Mouse (Mus musculus) neural tube, embryonic 12.5 days (tissue): ENCODE results near the gene Dnajb5. TPM values are rescaled to one million over a fixed set of nuclear protein-coding genes. Genes with fewer than 3 reads are reported as not detected.

Source experiments
- ATAC-seq: fragments of 200-750 bp; cut with Nextera tagmentation; 2 replicates; pipeline ENCODE4 v1.8.0; 2017; ENCODE audit warnings: low read depth, mild to moderate bottlenecking, moderate TSS enrichment, moderate library complexity; ENCODE audit not compliant: low FRiP score
- H3K27ac ChIP-seq: fragments of 300-500 bp; sonication (generic); 2 replicates; pipeline ENCODE4 v1.5.1; 2016
- H3K27me3 ChIP-seq: fragments of 300-500 bp; sonication (generic); replicated peaks from 2 replicates; pipeline ENCODE4 v1.6.1; 2016; ENCODE audit warnings: mild to moderate bottlenecking
- H3K36me3 ChIP-seq: fragments of 300-500 bp; sonication (generic); 2 replicates; pipeline ENCODE4 v1.6.1; 2016; ENCODE audit warnings: mild to moderate bottlenecking
- H3K4me1 ChIP-seq: fragments of 300-500 bp; sonication (generic); 2 replicates; pipeline ENCODE4 v1.6.1; 2016
- H3K4me2 ChIP-seq: fragments of 300-500 bp; sonication (generic); replicated peaks from 2 replicates; pipeline ENCODE4 v1.6.1; 2016; ENCODE audit warnings: mild to moderate bottlenecking
- H3K4me3 ChIP-seq: fragments of 300-500 bp; sonication (generic); 2 replicates; pipeline ENCODE4 v1.5.1; 2016
- H3K9ac ChIP-seq: fragments of 300-500 bp; sonication (generic); 2 replicates; pipeline ENCODE4 v1.6.1; 2016; ENCODE audit warnings: mild to moderate bottlenecking
- H3K9me3 ChIP-seq: fragments of 300-500 bp; sonication (generic); 2 replicates; pipeline ENCODE4 v1.6.1; 2016; ENCODE audit warnings: mild to moderate bottlenecking
- WGBS: fragments of 180-500 bp; shearing (Covaris S2); methylation state at CpG from one replicate; pipeline ENCODE4 v1.1.7; 2016; 5-methylcytosine and 5-hydroxymethylcytosine counted together
- polyA plus RNA-seq: library from polyadenylated mRNA; unstranded; fragments of >200 nt; fragmentation: Nextera tagmentation; extraction: Ambion mirVana; gene quantifications from 2 replicates; pipeline ENCODE4 v1.2.1, GENCODE M21; 2016

Dnajb5 gene
- polyA plus RNA-seq, 1 experiment from 2014 or later = 33.6 TPM

DNA sequence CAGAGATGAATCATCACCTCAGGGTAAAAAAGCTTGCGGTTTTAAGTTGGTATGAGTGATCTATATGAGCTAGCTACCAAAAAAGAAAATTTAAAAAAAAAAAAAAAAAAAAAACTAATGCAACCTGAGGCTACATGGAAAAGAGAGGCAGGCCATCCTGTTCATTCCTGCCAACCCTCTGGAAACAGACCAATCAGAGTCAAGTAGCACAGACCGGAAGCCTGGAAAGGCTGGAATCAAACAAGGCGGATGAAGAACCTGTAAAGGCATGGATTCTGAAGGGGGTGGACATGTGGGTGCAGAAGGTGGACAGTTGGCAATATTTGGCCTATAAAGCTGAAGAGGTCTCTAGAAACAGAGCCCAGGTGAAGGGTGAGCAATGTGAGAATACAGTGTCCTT is 4.2 kb upstream of the Dnajb5 start:
- no peak overlapping the region for H3K4me3 ChIP-seq
- H3K36me3 ChIP-seq = no peaks in the 10 kb centered on the region
- no peaks in the 10 kb centered on the region for H3K9me3 ChIP-seq
- 0 out of 2 replicates have a peak, but pooled peaks cover 5% of the 10 kb centered on the region for H3K27me3 ChIP-seq
- H3K9ac ChIP-seq = no peak overlapping the region
- WGBS = 88% methylated on average over 3 of the region's 3 CpGs
- H3K27ac ChIP-seq = no peak overlapping the region
- ATAC-seq = no peak
- H3K4me2 ChIP-seq = no peak overlapping the region
- H3K4me1 ChIP-seq = peaks cover 30% of the 10 kb centered on the region

DNA sequence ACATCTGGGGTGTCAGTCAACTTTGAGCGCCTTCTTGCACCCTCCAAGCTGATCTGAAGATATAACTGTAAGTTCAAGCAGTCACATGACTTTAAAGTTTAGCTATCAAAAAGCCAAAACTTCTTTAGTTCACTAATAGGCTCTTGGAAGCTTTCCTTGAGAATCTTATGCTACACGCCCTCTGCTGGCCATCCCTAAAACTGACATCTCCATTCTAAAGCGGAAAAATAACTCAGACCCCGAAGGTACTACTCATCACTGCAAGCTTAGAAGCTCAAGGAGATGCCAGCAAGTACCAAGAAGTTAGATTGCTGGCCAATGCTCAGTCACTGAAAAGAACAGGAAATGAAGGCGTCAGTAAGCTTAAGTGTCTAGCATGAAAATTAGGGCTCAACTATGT is 3.7 kb upstream of the Dnajb5 start:
- H3K27ac ChIP-seq = no peak overlapping the region
- no peaks in the 10 kb centered on the region for H3K9me3 ChIP-seq
- 0 out of 2 replicates have a peak, but pooled peaks cover 5% of the 10 kb centered on the region for H3K27me3 ChIP-seq
- no peaks in the 10 kb centered on the region for H3K36me3 ChIP-seq
- H3K4me3 ChIP-seq = no peak overlapping the region
- WGBS = 6% methylated on average over 5 of the region's 5 CpGs
- H3K9ac ChIP-seq = no peak overlapping the region
- H3K4me2 ChIP-seq = peak overlapping the region; percentile 35; the same call in 1 of the 2 replicates
- ATAC-seq = no peak
- H3K4me1 ChIP-seq = peaks cover 35% of the 10 kb centered on the region

DNA sequence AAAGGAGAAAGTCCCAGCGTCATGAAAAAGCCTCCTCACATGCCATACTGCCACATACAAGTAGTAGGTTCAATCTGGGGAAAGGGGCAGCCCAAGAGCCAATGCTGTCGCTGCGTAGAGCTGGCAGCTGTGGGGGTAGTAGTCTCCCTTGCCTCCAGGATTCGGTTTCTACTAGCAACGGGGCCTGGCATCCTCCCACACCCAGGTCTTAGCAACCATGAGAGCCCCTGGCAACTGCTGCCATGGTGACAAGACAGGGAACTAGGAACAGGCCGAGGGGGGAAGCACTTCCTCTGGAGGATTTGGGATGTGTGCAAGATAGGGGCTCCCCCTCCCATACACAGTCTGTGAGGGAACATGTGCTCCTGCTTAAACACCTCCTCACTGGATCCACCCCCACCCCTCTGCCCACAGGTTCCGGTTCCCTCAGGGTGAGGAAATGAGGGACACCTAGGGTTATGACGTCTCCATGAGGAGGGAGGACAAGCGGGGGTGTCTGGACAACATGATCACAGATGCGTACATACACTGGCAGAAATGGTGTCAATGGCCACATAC is 2.8 kb upstream of the Dnajb5 start:
- H3K27ac ChIP-seq = no peak overlapping the region
- ATAC-seq = peak; percentile 13
- H3K27me3 ChIP-seq = 0 out of 2 replicates have a peak, but pooled peaks cover 5% of the 10 kb centered on the region
- 39% methylated on average over 10 of the region's 10 CpGs for WGBS
- H3K9ac ChIP-seq = no peak overlapping the region
- H3K36me3 ChIP-seq = no peaks in the 10 kb centered on the region
- H3K4me2 ChIP-seq = peak overlapping the region; percentile 35
- peaks cover 44% of the 10 kb centered on the region for H3K4me1 ChIP-seq
- no peak overlapping the region for H3K4me3 ChIP-seq
- H3K9me3 ChIP-seq = no peaks in the 10 kb centered on the region

DNA sequence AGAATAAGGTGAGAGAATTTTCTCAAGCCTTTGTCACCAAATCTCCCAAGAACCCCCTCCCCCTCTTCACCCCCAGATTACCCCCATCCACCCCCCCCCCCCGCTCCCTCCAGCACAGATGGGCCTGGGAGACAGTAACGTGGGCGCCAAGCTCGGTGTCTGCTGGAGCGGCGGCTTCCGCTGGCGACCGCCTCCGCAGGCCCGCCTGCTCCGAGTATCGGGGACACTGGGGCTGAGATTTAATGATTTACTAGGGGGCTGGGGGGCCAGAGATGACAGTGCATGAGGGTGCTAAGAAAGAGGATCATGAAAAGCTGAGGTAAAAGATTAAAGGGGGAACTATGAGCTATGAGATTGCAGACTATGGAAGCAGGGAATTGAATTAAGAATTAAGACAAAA is 1.1 kb upstream of the Dnajb5 start:
- peaks cover 61% of the 10 kb centered on the region for H3K4me1 ChIP-seq
- no peak overlapping the region for H3K9ac ChIP-seq

DNA sequence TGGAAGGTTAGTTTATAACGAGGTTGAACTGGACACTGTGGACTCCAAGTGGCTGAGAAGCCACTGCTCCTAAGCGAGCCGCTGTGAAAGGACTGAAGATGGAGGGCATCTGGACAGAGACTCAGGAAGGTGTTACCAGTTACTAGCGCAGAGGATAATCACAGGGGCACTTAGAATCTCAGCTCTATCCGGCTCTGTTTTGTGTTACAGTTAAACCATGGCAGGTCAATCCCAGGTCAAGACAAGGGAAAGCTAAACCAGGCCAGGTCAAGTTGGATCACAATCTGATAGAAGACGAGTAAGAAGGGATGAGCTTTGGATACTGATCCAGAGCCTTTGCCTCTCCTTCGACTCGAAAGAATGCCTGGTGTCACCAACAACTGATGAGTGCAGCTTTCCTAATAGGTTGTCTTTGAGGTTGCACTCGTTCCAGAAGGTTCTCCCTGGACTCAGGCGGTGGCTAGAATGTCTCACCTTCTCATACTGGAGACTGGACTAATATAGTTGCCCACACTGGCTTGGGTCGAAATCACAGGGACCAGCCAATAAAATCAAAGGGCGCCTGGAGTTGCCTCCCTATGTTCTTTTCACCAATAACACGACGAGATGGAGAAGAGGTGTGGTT is 451 bp upstream of the Dnajb5 start:
- 13% methylated on average over 14 of the region's 14 CpGs for whole genome bisulfite sequencing
- Histone ChIP-seq H3K27ac (peak overlapping the region; percentile 23; the same call in 1 of the 2 replicates), H3K9ac (no peak overlapping the region), H3K4me1 (peaks cover 67% of the 10 kb centered on the region), H3K36me3 (no peaks in the 10 kb centered on the region), H3K4me3 (peak overlapping the region; percentile 82; the same call in 1 of the 2 replicates), H3K9me3 (no peaks in the 10 kb centered on the region), H3K27me3 (0 out of 2 replicates have a peak, but pooled peaks cover 5% of the 10 kb centered on the region), H3K4me2 (peak overlapping the region; percentile 89)
- no peak for ATAC-seq

More for the DNA sequence above, 1.1 kb upstream of the Dnajb5 start:
- Histone ChIP-seq H3K27me3 (0 out of 2 replicates have a peak, but pooled peaks cover 5% of the 10 kb centered on the region), H3K9me3 (no peaks in the 10 kb centered on the region), H3K4me3 (no peak overlapping the region), H3K4me2 (peak overlapping the region; percentile 89), H3K27ac (no peak overlapping the region), H3K36me3 (no peaks in the 10 kb centered on the region)
- ATAC-seq = no peak
- 26% methylated on average over 13 of the region's 13 CpGs for WGBS

DNA sequence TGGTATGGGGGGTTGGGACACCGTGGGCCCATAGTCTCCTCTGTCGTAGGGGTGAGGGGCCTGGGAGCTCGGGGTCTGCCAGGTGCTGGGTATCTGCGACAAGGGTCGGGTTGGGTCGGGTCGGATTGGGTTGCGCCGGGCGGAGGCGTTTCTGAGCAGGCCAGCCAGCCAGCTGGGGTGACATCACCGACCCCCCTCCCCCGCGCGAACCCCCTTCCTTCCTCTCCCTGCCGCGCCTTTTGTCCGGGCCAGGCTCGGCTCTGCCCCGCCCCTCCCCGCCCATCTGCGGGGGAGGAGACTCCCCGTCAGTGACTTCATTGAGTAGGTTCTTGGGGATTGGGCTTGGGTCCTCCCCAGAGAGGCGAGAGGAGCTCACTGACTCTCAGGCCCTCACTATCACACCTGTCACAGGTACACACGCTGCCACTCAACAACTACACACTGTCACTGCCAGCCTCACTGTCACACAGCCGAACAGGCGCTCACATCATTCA is 498 bp downstream of the Dnajb5 start:
- H3K4me3 ChIP-seq = peak overlapping the region; percentile 82
- no peaks in the 10 kb centered on the region for H3K9me3 ChIP-seq
- WGBS = 2% methylated on average over 14 of the region's 27 CpGs
- peak overlapping the region; percentile 94; the same call in 1 of the 2 replicates for H3K27ac ChIP-seq
- 0 out of 2 replicates have a peak, but pooled peaks cover 5% of the 10 kb centered on the region for H3K27me3 ChIP-seq
- H3K4me1 ChIP-seq = peaks cover 74% of the 10 kb centered on the region
- peak; percentile 74 for ATAC-seq
- H3K4me2 ChIP-seq = peak overlapping the region; percentile 89
- H3K36me3 ChIP-seq = peaks cover 7% of the 10 kb centered on the region
- peak overlapping the region; percentile 92 for H3K9ac ChIP-seq

DNA sequence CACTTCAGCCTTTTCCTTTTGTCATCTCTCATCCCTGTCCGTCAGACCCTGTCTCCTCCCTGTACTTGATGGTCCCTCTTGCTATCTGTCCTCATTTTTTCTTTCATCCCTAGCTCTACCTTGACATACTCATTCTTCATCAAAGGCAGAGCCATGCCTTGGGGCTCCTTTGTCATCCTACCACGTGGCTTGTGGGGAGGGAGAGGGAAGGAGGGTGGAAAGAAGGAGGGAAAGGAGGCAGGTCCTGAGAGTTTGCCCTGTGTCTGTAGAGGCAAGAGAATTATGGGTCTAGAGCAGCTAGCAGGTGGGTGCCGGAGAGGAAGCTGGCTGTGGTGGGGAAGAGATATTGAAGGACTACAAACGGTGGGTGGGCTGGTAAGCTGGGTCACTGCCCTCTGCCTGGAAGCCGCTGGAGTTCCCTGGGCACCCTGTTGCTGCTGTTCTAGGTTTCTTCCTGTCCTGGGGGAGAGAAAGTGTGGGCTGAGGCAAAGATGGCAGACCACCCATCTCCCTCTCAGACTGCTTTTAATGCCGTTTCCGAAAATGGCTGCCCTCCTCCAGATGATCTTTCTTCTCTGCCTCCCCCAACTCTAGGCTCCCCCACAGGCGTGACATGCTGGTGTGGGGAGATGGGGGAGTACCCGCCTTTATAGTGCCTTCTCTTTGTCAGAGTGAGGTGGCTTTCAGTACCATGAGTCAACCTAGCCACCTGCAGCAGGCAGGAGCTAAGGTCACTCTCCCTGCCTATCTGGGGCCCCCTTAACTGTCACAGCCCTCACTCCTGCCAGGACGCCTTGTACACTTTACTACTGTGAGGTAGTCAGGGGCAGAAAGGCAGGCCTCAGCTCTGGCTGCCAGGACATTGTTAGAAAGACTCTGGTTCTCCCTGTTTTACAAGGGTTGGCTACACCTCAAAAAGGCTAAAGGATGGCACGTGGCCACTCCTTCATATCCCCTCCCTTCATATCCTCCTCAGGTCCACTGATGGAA is 1.9 kb downstream of the Dnajb5 start:
- peak overlapping the region; percentile 89 for H3K4me2 ChIP-seq
- peaks cover 15% of the 10 kb centered on the region for H3K36me3 ChIP-seq
- H3K4me3 ChIP-seq = peak overlapping the region; percentile 82
- no peaks in the 10 kb centered on the region for H3K9me3 ChIP-seq
- H3K9ac ChIP-seq = peak overlapping the region; percentile 92
- no peak overlapping the region for H3K27ac ChIP-seq
- 62% methylated on average over 11 of the region's 11 CpGs for WGBS
- peaks cover 70% of the 10 kb centered on the region for H3K4me1 ChIP-seq
- H3K27me3 ChIP-seq = 0 out of 2 replicates have a peak, but pooled peaks cover 5% of the 10 kb centered on the region
- ATAC-seq = no peak

DNA sequence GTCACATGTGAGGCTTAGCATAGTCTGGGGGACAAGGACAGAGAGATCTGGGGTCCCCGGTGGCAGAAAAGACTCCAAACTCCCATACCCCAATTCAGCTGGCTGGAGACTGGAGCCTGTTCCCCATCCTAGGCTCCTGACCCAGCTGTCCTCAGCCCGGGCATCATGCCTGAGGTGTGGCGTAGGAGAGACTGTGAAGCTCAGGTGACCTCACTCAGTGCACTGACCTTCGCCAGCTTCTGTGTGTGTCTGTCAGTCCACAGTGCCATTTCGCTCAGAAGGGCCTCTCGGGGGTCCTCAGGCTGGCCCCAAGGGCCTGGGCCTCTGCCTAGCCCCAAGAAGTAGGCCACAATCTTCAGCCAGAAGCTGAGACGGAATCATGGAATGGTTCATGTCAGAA is 2.9 kb downstream of the Dnajb5 start:
- ATAC-seq = no peak
- Histone ChIP-seq H3K4me2 (peak overlapping the region; percentile 89), H3K4me3 (peak overlapping the region; percentile 18; the same call in 1 of the 2 replicates), H3K9me3 (no peaks in the 10 kb centered on the region), H3K9ac (peak overlapping the region; percentile 92), H3K27me3 (0 out of 2 replicates have a peak, but pooled peaks cover 5% of the 10 kb centered on the region), H3K4me1 (peaks cover 60% of the 10 kb centered on the region), H3K36me3 (peaks cover 25% of the 10 kb centered on the region), H3K27ac (0 out of 2 replicates have a peak overlapping the region, but pooled peaks have one; percentile 63)
- WGBS = 86% methylated on average over 7 of the region's 7 CpGs

DNA sequence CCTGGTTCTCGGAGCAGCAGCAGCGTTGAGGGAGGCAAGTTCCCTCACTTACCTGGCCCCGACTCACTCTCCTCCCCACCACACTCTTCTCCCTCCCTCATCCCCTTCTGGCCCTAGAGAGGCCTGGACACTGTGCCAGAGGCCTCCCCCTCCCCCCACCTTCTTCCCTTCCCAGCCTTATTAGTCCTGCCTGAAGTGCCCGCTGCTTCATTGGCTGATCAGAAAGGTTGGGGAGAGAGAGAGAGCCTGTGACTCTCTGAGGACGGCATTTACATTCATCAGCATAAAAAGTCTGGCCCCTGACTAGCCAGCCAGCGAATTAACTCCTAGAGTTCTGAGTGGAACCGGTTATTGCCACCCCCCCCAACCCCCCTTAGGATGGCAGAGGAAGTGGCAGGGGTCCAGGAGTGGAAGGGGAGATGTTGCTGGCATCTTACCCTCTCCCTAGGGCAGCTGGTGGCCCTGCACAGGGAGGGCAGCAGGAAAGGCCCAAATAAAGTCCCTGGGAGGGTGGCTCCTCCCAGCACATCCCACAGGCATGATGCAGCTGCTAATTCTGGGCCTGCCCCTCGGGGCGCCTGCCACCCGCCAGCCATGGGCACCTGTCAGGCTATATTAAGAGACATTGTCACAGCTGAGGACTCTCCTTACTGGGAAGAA is 4.0 kb downstream of the Dnajb5 start:
- H3K9ac ChIP-seq = peak overlapping the region; percentile 92
- peaks cover 35% of the 10 kb centered on the region for H3K36me3 ChIP-seq
- no peaks in the 10 kb centered on the region for H3K9me3 ChIP-seq
- H3K27me3 ChIP-seq = no peaks in the 10 kb centered on the region
- peaks cover 54% of the 10 kb centered on the region for H3K4me1 ChIP-seq
- 15% methylated on average over 10 of the region's 10 CpGs for WGBS
- no peak for ATAC-seq
- peak overlapping the region; percentile 63 for H3K27ac ChIP-seq
- peak overlapping the region; percentile 89 for H3K4me2 ChIP-seq
- peak overlapping the region; percentile 15; the same call in 1 of the 2 replicates for H3K4me3 ChIP-seq

DNA sequence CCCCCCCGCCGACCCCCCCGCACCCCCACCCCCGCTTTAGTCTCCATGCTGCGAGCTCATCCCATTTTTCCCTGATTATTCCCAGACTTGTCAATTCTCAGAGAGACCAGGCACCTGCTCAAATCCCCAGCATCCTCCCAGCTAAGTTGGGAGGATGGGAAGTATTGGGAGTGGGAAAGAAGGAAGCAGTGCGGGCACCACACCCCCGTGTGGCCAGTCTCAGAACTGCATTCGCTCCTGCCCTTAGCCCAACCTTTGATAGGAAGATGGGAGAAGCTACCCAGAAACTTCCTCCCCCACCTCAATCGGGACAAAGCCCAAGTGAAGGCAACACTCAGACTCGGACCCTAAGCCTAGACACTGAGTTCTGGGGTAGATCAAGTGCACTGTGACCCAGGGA is 4.7 kb downstream of the Dnajb5 start:
- Histone ChIP-seq H3K4me3 (0 out of 2 replicates have a peak overlapping the region, but pooled peaks have one; percentile 15), H3K27me3 (no peaks in the 10 kb centered on the region), H3K27ac (no peak overlapping the region), H3K9ac (no peak overlapping the region), H3K36me3 (peaks cover 37% of the 10 kb centered on the region), H3K4me1 (peaks cover 47% of the 10 kb centered on the region), H3K9me3 (no peaks in the 10 kb centered on the region), H3K4me2 (peak overlapping the region; percentile 89)
- no peak for ATAC-seq
- WGBS = 3% methylated on average over 10 of the region's 10 CpGs

DNA sequence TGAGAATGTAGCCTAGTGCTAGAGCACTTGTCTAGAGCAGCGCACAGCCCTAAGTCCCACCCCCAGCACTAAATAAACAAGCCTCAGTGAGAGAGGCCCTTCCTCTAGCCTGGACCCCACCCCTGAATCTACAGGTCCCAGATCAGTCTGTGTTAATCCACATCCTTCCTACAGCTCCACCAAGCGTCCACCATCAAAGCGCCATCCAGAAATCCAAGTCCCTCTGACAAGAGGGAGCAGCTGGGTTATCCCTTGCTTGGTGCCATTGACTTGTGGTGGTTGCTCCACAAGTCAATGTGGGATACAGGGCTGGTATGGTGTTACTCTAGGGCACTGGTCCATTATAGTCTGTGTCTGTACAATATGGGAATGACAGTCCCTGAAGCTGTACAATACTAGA is 5.6 kb downstream of the Dnajb5 start:
- H3K9me3 ChIP-seq = no peaks in the 10 kb centered on the region
- no peak overlapping the region for H3K27ac ChIP-seq
- no peak overlapping the region for H3K4me2 ChIP-seq
- no peaks in the 10 kb centered on the region for H3K27me3 ChIP-seq
- H3K9ac ChIP-seq = no peak overlapping the region
- 93% methylated on average over 3 of the region's 3 CpGs for WGBS
- no peak overlapping the region for H3K4me3 ChIP-seq
- H3K36me3 ChIP-seq = peaks cover 37% of the 10 kb centered on the region
- no peak for ATAC-seq
- peaks cover 47% of the 10 kb centered on the region for H3K4me1 ChIP-seq
